Mouse (Mus musculus) cerebral cortex, adult 2 months (tissue): ENCODE results near the gene Tfcp2l1.

ENCODE experiments used
- WGBS: fragments of 180-500 bp; shearing (Covaris S2); methylation state at CpG from one replicate; pipeline ENCODE4 v1.1.7; 2018; 5-methylcytosine and 5-hydroxymethylcytosine counted together

The Tfcp2l1 gene

DNA sequence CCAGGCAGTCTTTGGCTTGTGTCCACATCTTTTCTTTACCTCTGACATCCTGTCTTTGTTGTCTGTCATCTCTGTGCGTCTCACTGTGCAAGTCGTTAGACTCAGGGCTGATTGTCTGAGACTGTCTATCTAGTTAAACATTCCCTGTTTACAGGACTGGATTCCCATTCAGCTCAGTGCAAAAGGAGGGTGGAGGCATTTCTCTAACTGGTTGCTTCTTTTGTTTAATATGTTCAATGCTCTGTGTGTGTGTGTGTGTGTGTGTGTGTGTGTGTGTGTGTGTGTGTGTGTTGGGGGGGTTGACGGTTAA lies 23.0 kb downstream of the Tfcp2l1 start:
- WGBS: 31% methylated on average over 3 of the region's 3 CpGs

DNA sequence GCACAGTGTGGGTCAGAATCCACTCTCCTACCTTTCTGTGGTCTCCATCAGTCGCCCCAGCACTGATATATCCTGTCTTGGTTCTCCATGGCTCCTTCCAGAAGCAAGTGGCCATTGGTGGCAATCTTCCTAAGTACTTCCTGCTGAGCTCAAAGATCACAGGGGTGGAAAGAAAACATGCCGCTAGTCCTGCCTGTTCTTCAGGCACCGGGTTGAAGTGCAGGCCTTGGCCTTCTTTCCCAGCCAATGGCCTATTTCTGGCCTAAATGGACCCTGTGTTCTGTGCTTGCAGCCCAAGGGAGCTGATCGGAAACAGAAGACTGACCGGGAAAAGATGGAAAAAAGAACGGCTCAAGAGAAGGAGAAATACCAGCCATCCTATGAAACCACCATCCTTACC lies 31.0 kb downstream of the Tfcp2l1 start:
- 67% methylated on average over 6 of the region's 6 CpGs for WGBS

DNA sequence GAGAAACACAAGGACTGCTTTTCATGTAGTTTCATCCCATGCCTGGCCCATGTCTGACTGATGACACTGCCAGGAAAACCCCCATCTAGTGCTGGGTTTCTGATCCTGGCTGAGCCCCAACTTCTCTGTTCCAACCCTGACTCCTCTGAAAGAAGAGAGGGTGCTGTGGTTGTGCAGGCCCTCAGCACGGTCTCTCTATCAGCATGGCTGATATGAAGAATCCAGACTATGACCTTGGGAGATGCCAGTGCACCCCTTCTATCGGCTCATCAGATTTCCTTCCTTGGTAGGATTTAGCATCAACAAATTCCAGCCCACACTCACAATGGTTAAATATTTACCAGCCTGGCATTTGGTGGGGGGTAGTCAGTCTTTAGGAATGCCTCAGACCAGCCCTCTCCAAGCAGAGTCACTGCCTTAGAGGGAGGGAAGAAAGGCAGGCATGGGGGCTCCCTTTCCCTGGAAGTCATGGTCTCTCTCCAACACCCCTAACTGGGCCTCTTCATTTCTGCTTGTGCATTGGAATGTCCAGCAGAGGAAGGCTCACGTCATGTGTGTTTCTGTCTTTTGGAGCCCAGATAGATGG lies 33.2 kb downstream of the Tfcp2l1 start:
- 86% methylated on average over 3 of the region's 3 CpGs for WGBS

DNA sequence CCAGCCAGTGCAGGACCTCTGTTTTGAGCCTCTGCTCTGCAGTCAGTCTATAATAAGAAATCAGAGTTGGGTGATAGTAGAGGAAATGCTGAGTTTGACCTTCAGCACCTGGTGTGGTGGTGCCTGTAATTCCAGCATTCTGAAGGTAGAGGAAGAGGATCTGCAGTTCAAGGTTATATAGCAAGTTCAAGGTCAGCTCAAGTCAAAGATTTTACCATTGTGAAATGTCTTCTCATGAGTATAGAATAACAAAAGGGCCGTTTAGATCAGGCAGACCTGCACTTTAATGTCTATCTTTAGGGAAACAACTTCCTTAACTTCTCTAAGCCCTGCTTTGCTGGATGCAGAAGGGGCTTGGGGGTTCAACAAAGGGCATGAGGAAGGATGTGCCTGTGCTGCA lies 35.3 kb downstream of the Tfcp2l1 start:
- WGBS: 61% methylated on average over 1 of the region's 1 CpGs

DNA sequence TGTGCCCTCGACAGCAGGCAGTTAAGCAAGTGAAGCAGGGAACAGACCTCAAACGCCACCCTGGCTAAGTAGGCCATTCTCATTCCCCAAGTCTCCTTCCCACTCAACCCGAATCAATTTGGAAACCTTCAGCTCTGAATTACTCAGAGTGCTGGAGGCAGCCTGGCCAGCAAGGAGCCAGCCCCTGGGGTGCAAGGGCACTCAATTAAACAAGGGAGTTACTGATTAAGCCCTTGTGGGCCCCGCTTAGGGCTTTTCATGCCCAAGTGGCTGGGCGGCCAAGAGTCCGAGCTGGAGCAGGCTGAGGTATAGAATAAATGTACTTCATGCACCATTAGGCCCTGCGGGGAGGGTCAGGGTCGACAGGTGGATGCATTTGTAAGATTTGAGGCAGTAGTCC lies 44.5 kb downstream of the Tfcp2l1 start:
- 52% methylated on average over 8 of the region's 8 CpGs for WGBS

DNA sequence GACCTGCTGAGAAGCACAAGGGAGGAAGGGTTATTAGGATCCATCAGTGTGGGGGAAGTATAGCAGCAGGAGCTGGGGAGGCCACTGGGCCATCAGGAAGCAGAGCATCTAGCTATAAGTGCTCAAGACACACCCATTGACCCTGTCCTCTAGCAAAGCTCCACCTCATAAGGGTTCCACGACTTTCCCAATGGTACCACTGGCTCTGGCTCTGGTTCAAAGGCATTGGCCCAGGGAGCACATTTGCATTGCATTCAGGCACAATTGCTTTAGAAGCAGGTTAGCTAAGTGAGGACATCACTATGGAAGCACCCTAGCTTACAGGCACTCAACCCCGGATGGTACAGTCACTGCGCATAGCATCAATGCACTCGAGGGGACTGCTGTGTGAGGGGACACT lies 46.4 kb downstream of the Tfcp2l1 start:
- WGBS: 81% methylated on average over 4 of the region's 4 CpGs

DNA sequence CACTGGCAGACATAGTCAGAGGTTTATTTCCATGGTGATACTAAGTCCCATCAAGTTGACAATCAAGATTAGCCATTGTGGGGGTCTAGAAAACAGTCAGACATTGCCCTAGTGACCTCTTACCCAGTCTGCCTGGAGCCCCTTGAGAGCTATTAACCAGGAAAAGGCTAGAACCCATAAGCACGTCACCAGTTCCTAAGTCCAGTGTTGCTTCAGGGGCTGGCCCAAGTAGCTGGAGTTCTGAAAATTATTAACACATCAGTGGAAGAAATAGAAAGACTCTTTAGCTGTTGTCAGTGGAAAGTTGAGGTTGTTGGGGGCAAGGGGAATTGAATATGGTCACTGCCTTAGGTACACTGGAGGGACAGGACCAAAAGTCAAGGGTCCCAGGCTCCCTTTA lies 54.2 kb downstream of the Tfcp2l1 start:
- WGBS: 64% methylated on average over 1 of the region's 1 CpGs

DNA sequence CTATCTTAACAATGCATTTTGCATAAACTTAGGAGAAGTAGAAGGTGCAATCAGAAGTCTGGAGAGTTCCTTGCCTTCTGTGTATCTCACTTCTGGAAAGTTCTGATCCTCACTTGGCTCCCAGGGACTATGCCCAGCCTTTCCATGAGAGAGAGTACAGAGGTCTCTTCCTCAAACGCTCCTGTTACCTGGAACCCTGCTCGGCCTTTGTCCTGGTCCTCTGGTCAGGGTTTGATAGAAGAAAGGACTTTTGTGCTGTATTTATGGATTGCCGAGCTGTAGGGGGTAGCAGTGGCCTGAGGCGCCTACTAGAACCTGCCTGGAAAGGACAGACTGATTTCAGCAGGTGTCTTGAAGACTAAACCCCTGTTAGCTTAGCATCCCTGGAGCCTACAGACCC lies 55.9 kb downstream of the Tfcp2l1 start:
- WGBS: 85% methylated on average over 4 of the region's 4 CpGs

DNA sequence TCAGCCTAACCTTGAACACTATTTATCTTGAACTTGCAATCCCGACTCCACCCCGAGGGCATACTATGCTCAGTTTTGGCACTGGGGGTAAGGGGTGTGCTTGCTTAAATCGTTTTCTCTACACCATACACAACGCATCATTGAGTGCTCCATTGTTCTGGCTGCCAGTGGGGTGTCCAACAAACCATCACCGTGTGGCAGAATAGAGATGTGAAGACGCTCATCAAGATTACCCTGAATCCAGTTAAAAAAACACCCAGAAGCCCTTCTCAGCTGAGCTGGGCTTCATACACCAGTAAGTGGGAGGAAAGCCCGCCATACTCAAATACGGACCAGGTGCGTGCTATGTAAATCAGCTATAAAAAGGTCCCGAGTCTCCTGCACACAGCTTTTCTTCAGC lies 60.0 kb downstream of the Tfcp2l1 start:
- 84% methylated on average over 10 of the region's 10 CpGs for WGBS

DNA sequence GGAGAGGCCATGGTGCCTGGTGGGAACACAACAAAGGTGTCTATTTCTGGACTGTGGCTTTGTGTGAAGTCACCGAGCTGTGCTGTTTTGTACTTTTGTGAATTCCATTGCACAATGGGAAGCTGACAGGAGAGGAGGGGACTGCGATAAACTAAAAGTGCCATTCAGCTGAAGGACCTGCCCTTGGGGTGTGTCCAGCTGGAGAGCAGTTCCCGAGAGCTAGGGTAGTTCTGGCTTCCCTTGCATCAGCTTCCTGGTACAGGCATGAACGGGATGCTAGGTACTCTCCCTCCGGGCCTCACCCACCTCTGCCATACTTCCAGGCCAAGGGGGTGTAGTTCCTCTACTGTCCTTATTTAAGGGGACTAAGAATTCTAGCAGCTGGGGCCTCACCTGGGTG lies 62.1 kb downstream of the Tfcp2l1 start:
- 70% methylated on average over 5 of the region's 5 CpGs for WGBS

DNA sequence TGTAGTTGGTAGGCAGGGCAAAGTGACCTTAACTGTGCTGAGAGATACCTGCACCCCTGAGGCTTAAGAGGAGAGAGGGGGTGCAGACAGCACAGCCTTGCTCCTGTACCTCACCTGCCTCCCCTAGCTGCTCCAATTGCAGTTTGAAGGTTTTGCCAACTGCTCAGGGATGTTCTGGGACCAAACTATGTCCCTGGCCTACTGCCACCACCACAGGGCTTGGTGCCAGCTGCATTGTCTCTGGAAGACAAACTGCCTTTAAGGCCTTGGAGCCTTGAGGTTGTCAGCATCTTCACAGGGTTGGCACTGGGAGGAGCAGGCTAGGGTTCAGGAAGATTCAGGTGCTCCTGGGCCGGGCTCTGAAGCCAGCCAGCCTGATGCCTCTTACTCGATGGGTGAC lies 66.7 kb downstream of the Tfcp2l1 start:
- 90% methylated on average over 2 of the region's 2 CpGs for WGBS

DNA sequence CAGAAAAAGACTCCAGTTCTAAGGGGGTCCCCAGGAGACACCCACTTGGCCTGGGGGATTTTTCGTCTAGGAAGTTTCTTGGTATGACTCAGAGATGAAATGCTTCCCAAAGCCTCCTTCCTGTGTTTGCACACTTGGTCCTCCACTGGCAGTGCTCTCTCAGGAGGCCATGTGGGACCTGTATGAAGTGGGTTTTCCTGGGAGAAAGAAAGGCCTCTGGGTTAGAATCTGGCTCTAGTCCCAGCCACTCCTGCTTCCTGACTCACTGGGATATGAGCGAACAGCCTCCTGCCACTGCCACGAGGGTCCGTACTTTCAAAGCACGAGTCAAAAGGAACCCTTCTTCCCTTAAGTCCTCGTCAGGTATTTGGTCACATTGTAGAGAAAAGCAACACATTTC lies 70.2 kb downstream of the Tfcp2l1 start:
- WGBS: 77% methylated on average over 6 of the region's 6 CpGs

DNA sequence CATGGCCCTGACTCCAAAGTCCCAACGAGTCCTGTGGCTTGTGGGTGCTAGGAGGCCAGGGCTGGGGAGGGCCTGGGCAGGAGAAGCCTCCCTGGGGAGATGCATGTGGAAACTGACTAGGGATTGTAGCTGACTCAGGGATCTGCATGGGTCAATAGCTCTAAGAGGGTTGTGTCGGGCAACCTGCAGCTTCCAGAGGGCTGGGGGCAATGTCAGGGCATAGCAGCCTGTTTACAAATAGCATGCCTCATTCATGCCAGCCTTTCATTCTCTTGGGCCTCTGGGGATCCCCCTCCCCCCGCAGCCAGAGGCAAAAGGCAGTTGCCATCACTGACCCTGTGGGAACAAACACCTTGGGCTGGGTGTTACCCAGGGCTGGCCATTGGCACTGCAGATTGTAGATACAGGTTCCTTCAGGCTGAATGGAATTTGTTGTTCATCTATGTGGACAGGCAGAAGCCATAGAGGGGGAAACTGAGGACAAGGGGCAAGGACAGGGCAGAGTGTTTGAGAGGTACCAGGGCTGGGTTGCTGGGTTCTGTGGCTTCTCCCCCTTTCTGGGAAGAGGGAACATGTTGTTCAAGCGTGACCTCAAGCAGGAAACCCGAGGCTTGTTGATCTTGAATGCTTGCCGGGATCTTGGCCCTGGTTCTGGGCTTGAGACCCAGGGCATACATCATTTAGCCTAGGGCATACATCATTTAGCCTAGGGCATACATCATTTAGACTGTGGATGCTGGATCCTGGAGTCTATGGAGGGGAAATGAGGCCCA lies 71.6 kb downstream of the Tfcp2l1 start:
- 80% methylated on average over 6 of the region's 6 CpGs for WGBS

DNA sequence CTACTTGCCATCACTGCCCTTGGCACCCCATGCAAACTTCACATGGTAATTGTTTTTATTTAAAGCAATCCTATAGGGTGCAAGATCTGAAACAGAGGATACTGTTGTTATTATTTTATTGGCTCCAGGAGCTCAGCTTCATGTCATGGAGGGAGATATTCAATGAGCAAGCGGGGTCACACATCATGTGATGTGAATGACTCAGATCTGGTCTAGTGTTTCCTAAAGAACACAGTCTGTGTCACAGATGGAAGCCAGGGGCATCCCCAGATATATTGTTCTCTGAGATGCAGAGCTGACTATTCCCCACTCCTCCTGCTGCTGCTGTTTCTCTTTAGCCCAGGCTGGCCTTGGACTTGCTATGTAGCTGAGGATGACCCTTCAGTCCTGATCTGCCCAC lies 72.2 kb downstream of the Tfcp2l1 start:
- WGBS: 95% methylated on average over 1 of the region's 1 CpGs

DNA sequence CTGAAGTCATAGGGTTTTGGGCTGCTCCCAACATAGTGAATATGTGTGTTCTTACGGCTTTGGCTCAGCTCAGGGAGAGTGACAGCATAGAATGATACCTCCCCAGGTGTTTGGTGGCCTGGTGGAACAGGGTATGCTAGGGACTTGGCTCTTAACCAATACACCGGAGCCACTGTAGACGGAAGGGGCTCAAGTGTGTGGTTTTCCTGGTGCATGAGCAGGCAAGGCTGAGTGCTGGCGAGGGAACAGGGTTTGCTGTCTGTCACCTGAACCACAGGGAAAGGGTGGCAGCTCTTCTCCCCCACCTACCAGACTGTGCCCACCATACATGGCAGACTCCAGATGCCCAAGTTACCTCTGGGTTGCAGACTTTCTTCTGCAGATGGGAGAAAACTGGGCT lies 83.9 kb downstream of the Tfcp2l1 start:
- 86% methylated on average over 4 of the region's 4 CpGs for WGBS

DNA sequence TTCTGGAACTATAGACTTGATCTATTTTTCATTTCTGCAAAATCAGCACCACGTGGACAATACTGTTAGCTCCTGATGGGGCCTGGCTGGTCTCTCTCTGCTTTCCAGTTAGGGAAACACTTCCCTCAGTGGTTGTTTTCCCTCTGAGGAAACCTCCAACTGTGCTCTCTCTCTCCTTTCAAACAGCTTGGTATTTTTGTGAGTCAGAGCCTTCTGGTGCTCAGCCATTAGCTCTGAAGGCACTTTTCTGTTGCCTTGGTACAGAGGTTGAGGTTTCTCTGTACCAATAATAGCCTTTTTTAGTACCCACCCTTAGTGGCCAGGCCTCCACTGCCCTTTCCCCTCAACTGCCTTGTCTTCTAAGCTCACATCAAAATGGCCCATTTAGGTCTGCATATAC lies 88.5 kb downstream of the Tfcp2l1 start:
- WGBS: 23% methylated on average over 1 of the region's 1 CpGs

DNA sequence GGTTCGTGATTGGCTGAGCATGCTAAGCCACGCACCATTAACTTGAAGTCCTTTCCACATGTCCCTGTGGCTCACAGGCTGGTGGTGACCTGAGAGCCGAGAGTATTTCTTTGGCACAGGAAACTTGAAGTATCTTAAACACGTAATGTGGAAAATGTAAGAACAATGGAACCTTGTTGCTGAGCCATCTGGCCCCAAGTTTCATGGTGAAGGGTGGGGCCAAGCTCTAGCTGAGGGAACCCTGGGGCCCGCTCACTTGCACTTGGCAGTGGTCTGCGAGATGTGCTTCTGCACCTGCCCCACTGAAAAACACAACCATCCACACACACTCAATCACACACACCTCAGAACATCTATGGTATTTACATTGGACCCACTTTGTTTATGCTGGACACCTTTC lies 90.3 kb downstream of the Tfcp2l1 start:
- 86% methylated on average over 6 of the region's 6 CpGs for WGBS

DNA sequence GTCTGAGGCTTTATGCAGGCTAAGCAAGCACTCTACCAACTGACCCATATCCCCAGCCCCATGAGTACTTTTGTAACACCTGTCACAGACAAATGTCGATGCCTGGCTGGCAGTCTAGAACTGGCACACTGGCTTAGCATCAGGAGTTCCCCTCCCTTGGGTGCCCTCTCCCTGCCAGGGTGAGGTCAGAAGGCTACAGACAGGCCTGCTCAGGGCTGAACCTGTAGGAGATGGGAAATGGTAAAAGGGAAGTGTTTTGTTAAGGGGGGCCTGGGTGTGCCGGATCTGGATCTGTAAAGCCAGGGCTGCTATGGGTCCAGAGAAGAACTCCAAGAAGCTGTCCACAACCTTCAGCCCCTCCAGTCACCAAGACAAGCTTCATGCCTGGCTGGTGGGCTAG lies 92.0 kb downstream of the Tfcp2l1 start:
- WGBS: 87% methylated on average over 2 of the region's 2 CpGs

DNA sequence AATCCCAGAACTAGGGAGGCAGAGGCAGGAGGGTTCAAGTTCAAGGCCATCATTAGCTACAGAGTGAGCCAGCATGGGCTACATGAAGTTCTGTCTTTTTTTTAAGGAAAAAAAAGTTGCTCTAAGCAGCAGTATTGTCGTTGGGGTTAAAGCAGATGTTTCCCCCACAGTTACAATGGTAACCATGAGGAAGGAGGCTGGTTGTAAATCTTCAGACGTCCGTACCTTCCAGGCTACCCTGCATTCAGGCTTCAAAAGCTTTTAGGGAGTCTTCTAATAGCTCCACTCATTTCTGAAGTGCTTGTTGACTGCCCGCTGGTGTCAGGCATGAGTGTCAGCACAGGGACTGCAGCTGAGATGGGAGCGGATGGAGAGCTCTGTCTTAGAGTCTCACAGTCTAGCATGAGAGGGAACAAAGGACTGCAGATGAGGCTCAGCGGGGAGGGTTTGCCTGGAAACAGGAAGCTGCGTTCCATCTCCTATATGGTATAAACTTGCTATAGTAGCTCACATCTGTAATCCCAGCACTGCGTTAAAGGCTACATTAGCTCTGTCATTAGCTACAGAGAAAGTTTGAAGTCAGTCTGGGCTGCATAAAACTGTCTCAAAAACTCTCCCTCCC lies 92.8 kb downstream of the Tfcp2l1 start:
- 73% methylated on average over 8 of the region's 8 CpGs for WGBS

DNA sequence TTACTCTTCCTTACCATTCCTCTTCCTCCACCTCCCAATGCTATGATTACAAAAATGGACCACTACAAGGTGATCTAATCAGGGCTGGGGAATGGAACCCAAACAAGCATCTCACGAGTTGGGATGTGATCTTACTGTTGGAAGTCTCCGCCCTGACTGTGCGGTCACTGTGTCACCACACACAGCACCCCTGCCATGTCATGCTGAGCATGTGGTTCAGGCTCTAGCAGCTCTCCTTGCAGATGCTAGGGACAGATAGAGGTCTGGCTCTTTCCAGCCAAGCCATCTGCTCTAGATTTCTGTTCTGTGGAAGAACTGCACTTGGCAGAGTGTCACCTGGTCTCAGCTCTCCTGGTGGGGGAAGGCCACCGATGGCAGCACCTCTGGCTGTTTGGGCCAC lies 99.3 kb downstream of the Tfcp2l1 start:
- 88% methylated on average over 4 of the region's 4 CpGs for WGBS
